Mouse (Mus musculus): Measurements from ENCODE around the gene Zbtb18.

DNA sequence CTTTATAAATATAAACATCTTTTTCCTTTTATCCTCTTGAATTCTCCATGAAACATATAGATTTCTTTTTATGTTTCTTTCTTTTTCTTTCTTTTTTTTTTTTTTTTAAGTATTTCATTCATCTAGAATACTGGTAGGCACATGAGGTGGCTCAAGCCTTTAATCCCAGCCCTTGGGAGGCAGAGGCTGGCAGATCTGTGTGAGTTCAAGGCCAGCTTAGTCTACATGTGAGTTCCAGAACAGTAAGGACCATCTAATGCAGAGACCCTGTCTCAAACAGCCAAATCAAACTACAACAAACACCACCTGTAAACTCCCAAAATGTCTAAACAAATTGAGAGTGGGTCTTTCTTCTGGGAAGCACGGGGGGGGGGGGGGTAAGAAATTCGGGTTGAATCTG, 1.7 kb upstream of the Zbtb18 start:
- no peak for TF ChIP-seq EP300 (IDR thresholded peaks at IDR 0.05)
- no peak for TF ChIP-seq CTCF (IDR thresholded peaks at IDR 0.05)
